Mouse (Mus musculus) erythroblast, adult 5-6 weeks (primary cell): ENCODE data around the gene Olfr311. TPM values are rescaled to one million over a fixed set of nuclear protein-coding genes. Genes with fewer than 3 reads are reported as not detected.

Source experiments
- ATAC-seq: replicated peaks from 2 replicates; pipeline ENCODE4 v1.8.0; 2016; ENCODE audit warnings: moderate number of reproducible peaks, mild to moderate bottlenecking, moderate TSS enrichment, inconsistent platforms; ENCODE audit not compliant: poor library complexity, low FRiP score, severe bottlenecking
- total RNA-seq, 2 experiments: library from RNA; stranded (forward) in 1 of 2; stranded (reverse) in 1 of 2; fragments of 150-400 nt in 1 of 2; fragments of 200-764, 138-1000 nt in 1 of 2; gene quantifications; 2 replicates each; pipeline versions ENCODE4 v1.2.3 to v1.2.4; 2015 to 2017; ENCODE audit warnings: low replicate concordance in 2 of 2

The Olfr311 gene
- total RNA-seq, 2 experiments from 2014 or later, result not detected

DNA sequence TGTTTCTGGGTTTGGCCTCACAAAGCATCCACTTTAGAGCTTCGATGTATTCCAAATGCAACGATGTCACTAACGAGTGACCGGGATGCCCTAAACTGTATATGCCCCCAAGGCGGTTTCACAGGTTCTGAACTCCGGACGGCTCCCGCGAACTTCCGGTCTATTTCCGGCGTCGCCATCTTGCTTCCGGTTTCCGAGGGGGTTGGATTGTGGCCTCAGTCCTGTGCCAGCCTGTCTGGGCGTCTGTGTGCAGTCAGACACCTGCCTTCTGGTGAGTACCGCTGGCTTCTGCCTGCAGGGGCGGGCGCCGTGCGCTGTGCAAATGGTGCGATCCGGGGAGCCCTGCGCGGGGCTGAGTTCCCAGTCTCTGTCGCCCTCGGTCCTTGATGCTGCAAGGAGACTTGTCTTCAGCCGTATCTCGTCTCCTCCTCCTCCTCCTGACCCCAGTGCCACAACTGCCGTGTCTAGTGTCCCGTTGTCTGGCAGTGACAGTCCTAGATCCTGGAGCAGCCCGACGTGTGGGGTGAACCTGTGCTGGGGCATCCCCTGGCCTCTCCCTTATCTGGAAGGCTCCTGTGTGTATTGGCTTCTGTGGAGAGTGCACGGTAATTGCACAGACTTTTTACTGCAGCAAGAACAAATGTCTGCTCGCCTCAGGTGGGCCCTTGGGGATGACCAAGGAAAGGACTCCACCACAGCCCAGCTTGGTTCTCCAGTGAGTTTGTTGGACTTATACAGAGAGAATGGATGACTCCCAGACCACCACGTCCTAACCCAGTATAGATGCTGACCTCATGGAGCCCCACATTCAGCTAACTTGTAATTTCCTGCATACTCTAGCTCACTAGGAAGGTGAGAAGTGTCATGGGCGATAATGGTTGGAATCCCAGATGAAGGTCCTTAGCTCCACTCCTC is 28.2 kb downstream of the Olfr311 start, which contains the start of gene 2810021J22Rik:
2810021J22Rik (plus strand) TSS at position 178 of the 915 bp plus-strand sequence.
- ATAC-seq, result peak; percentile 94

DNA sequence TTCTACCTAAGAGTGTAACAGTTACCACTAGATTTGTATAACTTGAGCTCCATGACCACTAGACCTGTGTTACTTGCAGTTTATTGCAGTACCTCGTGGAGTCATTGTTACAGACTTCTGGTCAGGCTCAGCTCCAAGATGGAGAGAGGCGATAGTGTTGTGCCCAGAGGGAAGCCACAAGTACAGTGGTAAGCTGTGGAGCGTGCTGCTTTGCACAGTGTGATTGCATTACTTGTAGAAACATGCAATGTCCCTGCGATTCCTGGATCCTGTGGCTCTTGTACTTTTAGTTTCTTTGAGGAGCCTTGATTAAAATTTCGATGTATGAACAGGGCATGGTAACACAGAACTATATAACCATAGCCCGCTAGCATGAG is 28.9 kb downstream of the Olfr311 start:
- ATAC-seq, result no peak

GRCm38 (mm10) chr11:58870961-58871360 is 31.9 kb downstream of the Olfr311 start:
- ATAC-seq, result no peak

GRCm38 (mm10) chr11:58883756-58884155 is 44.7 kb downstream of the Olfr311 start:
- ATAC-seq, result no peak

DNA sequence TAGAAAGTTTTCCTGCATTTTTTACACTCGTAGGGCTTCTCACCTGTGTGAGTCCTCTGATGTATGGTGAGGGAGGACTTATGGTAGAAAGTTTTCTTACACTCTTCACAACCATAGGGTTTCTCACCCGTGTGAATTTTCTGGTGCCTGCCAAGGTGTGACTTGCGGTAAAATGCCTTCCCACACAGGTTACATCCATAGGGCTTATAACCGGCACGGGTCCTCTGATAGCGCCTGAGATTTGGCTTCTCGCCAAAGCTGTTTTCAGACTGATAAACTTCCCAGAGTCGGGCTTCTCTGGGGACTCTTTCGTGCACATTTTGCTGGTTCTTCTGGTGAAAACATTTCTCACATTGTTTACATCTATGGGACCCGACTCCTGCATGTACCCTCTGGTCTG is 51.5 kb downstream of the Olfr311 start:
- no peak for ATAC-seq

Other genes with a start within 250 kb of the Olfr311 start
- gene Olfr324, start 244.1 kb upstream of the Olfr311 start, total RNA-seq (2015; ENCODE audit: low replicate concordance), result not detected in 2 replicates
- 0.14 TPM in 1 of 2 replicates, not detected in the other for gene Olfr324, start 244.1 kb upstream of the Olfr311 start, total RNA-seq (2017; ENCODE audit: low replicate concordance)
- not detected in 2 replicates for gene 2210407C18Rik, start 223.2 kb upstream of the Olfr311 start, total RNA-seq (2015; ENCODE audit: low replicate concordance)
- gene 2210407C18Rik, start 223.2 kb upstream of the Olfr311 start, total RNA-seq (2017; ENCODE audit: low replicate concordance), result not detected in 2 replicates
- 3.5 TPM in 1 of 2 replicates, not detected in the other for gene Olfr323, start 208.8 kb upstream of the Olfr311 start, total RNA-seq (2015; ENCODE audit: low replicate concordance)
- gene Olfr323, start 208.8 kb upstream of the Olfr311 start, total RNA-seq (2017; ENCODE audit: low replicate concordance), result not detected in 2 replicates
- 320 and 369 TPM in 2 replicates for gene Trim58, start 198.8 kb upstream of the Olfr311 start, total RNA-seq (2015; ENCODE audit: low replicate concordance)
- gene Trim58, start 198.8 kb upstream of the Olfr311 start, total RNA-seq (2017; ENCODE audit: low replicate concordance), result 372 and 438 TPM in 2 replicates
- gene Olfr322, start 180.5 kb upstream of the Olfr311 start, total RNA-seq (2015; ENCODE audit: low replicate concordance), result 0.38 and 1.0 TPM in 2 replicates
- 0.42 and 1.0 TPM in 2 replicates for gene Olfr322, start 180.5 kb upstream of the Olfr311 start, total RNA-seq (2017; ENCODE audit: low replicate concordance)
- gene Olfr320, start 158.2 kb upstream of the Olfr311 start, total RNA-seq (2015; ENCODE audit: low replicate concordance), result not detected in 2 replicates
- gene Olfr320, start 158.2 kb upstream of the Olfr311 start, total RNA-seq (2017; ENCODE audit: low replicate concordance), result not detected in 2 replicates
- not detected in 2 replicates for gene Olfr319, start 140.1 kb upstream of the Olfr311 start, total RNA-seq (2015; ENCODE audit: low replicate concordance)
- not detected in 2 replicates for gene Olfr319, start 140.1 kb upstream of the Olfr311 start, total RNA-seq (2017; ENCODE audit: low replicate concordance)
- not detected in 2 replicates for gene Olfr318, start 115.2 kb upstream of the Olfr311 start, total RNA-seq (2015; ENCODE audit: low replicate concordance)
- not detected in 2 replicates for gene Olfr318, start 115.2 kb upstream of the Olfr311 start, total RNA-seq (2017; ENCODE audit: low replicate concordance)
- gene Olfr317, start 100.0 kb upstream of the Olfr311 start, total RNA-seq (2015; ENCODE audit: low replicate concordance), result not detected in 2 replicates
- not detected in 2 replicates for gene Olfr317, start 100.0 kb upstream of the Olfr311 start, total RNA-seq (2017; ENCODE audit: low replicate concordance)
- gene Olfr316, start 86.5 kb upstream of the Olfr311 start, total RNA-seq (2015; ENCODE audit: low replicate concordance), result not detected in 2 replicates
- not detected in 2 replicates for gene Olfr316, start 86.5 kb upstream of the Olfr311 start, total RNA-seq (2017; ENCODE audit: low replicate concordance)
- gene Olfr315, start 66.1 kb upstream of the Olfr311 start, total RNA-seq (2015; ENCODE audit: low replicate concordance), result not detected in 2 replicates
- gene Olfr315, start 66.1 kb upstream of the Olfr311 start, total RNA-seq (2017; ENCODE audit: low replicate concordance), result not detected in 2 replicates
- gene Olfr314, start 56.3 kb upstream of the Olfr311 start, total RNA-seq (2015; ENCODE audit: low replicate concordance), result not detected in 2 replicates
- gene Olfr314, start 56.3 kb upstream of the Olfr311 start, total RNA-seq (2017; ENCODE audit: low replicate concordance), result not detected in 2 replicates
- not detected in 2 replicates for gene Fam183b, start 37.3 kb upstream of the Olfr311 start, total RNA-seq (2015; ENCODE audit: low replicate concordance)
- gene Fam183b, start 37.3 kb upstream of the Olfr311 start, total RNA-seq (2017; ENCODE audit: low replicate concordance), result not detected in 2 replicates
- not detected in 2 replicates for gene Olfr313, start 24.3 kb upstream of the Olfr311 start, total RNA-seq (2015; ENCODE audit: low replicate concordance)
- not detected in 2 replicates for gene Olfr313, start 24.3 kb upstream of the Olfr311 start, total RNA-seq (2017; ENCODE audit: low replicate concordance)
- not detected in 2 replicates for gene Olfr312, start 10.0 kb upstream of the Olfr311 start, total RNA-seq (2015; ENCODE audit: low replicate concordance)
- 0.42 TPM in 1 of 2 replicates, not detected in the other for gene Olfr312, start 10.0 kb upstream of the Olfr311 start, total RNA-seq (2017; ENCODE audit: low replicate concordance)
- 19.2 and 31.1 TPM in 2 replicates for gene Gm12258, start 7.9 kb downstream of the Olfr311 start, total RNA-seq (2015; ENCODE audit: low replicate concordance)
- gene Gm12258, start 7.9 kb downstream of the Olfr311 start, total RNA-seq (2017; ENCODE audit: low replicate concordance), result 20.1 and 38.3 TPM in 2 replicates
- gene 2810021J22Rik, start 28.0 kb downstream of the Olfr311 start, total RNA-seq (2015; ENCODE audit: low replicate concordance), result 0.63 and 1.7 TPM in 2 replicates
- 2.0 and 2.1 TPM in 2 replicates for gene 2810021J22Rik, start 28.0 kb downstream of the Olfr311 start, total RNA-seq (2017; ENCODE audit: low replicate concordance)
- 15.2 and 23.4 TPM in 2 replicates for gene Zfp39, start 65.0 kb downstream of the Olfr311 start, total RNA-seq (2015; ENCODE audit: low replicate concordance)
- gene Zfp39, start 65.0 kb downstream of the Olfr311 start, total RNA-seq (2017; ENCODE audit: low replicate concordance), result 18.3 and 19.8 TPM in 2 replicates
- 296 and 325 TPM in 2 replicates for gene Btnl10, start 78.7 kb downstream of the Olfr311 start, total RNA-seq (2015; ENCODE audit: low replicate concordance)
- 491 and 558 TPM in 2 replicates for gene Btnl10, start 78.7 kb downstream of the Olfr311 start, total RNA-seq (2017; ENCODE audit: low replicate concordance)
- gene Rnf187, start 99.7 kb downstream of the Olfr311 start, total RNA-seq (2015; ENCODE audit: low replicate concordance), result 18.6 and 23.6 TPM in 2 replicates
- 32.3 and 36.6 TPM in 2 replicates for gene Rnf187, start 99.7 kb downstream of the Olfr311 start, total RNA-seq (2017; ENCODE audit: low replicate concordance)
- gene Hist3h2ba, start 109.7 kb downstream of the Olfr311 start, total RNA-seq (2015; ENCODE audit: low replicate concordance), result 7.5 and 25.9 TPM in 2 replicates
- gene Hist3h2ba, start 109.7 kb downstream of the Olfr311 start, total RNA-seq (2017; ENCODE audit: low replicate concordance), result 40.6 and 51.9 TPM in 2 replicates
- gene Hist3h2a, start 115.4 kb downstream of the Olfr311 start, total RNA-seq (2015; ENCODE audit: low replicate concordance), result 30.5 and 41.5 TPM in 2 replicates
- 255 and 279 TPM in 2 replicates for gene Hist3h2a, start 115.4 kb downstream of the Olfr311 start, total RNA-seq (2017; ENCODE audit: low replicate concordance)
- 0.63 TPM in 1 of 2 replicates, not detected in the other for gene Trim17, start 115.4 kb downstream of the Olfr311 start, total RNA-seq (2015; ENCODE audit: low replicate concordance)
- 1.5 TPM in 1 of 2 replicates, not detected in the other for gene Trim17, start 115.4 kb downstream of the Olfr311 start, total RNA-seq (2017; ENCODE audit: low replicate concordance)
- gene Trim11, start 138.8 kb downstream of the Olfr311 start, total RNA-seq (2015; ENCODE audit: low replicate concordance), result 6.7 and 11.1 TPM in 2 replicates
- 8.1 and 10.8 TPM in 2 replicates for gene Trim11, start 138.8 kb downstream of the Olfr311 start, total RNA-seq (2017; ENCODE audit: low replicate concordance)